Mouse (Mus musculus): Measurements from ENCODE around the gene Fcer1g.

- TF ChIP-seq POLR2A (IDR thresholded peaks at IDR 0.05; ENCODE audit: borderline replicate concordance, extremely low read depth, insufficient read depth, insufficient read length, poor library complexity, severe bottlenecking) (no peak), CTCF (IDR thresholded peaks at IDR 0.05; ENCODE audit: borderline replicate concordance, extremely low read depth, insufficient read depth, insufficient read length) (no peak)
Observed at GRCm38 (mm10) chr1:171245353-171245752, 11.2 kb upstream of the Fcer1g start.
